Mouse (Mus musculus) embryo, embryonic 11 days (tissue): ENCODE measurements around the gene Mbd6.

Experiments used
- DNase-seq: peaks from one replicate; pipeline ENCODE4 v3.0.0-alpha.2; 2015

Gene Mbd6

GRCm38 (mm10) chr10:127287271-127287935 lies 1.4 kb downstream of the Mbd6 start:
- DNase-seq, result no peak

GRCm38 (mm10) chr10:127286730-127287129 lies 2.1 kb downstream of the Mbd6 start:
- DNase-seq, result peak; percentile 37

GRCm38 (mm10) chr10:127286194-127286593 lies 2.6 kb downstream of the Mbd6 start:
- DNase-seq, result no peak

GRCm38 (mm10) chr10:127285644-127286043 lies 3.2 kb downstream of the Mbd6 start:
- DNase-seq, result no peak

GRCm38 (mm10) chr10:127284724-127285500 lies 3.9 kb downstream of the Mbd6 start:
- no peak for DNase-seq

GRCm38 (mm10) chr10:127284105-127284622 lies 4.7 kb downstream of the Mbd6 start:
- no peak for DNase-seq

GRCm38 (mm10) chr10:127282620-127283215 lies 6.1 kb downstream of the Mbd6 start:
- no peak for DNase-seq

- DNase-seq, result no peak
Observed at GRCm38 (mm10) chr10:127281316-127281715, 7.5 kb downstream of the Mbd6 start.

GRCm38 (mm10) chr10:127279730-127280129 lies 9.1 kb downstream of the Mbd6 start:
- no peak for DNase-seq

GRCm38 (mm10) chr10:127274261-127275022 lies 14.4 kb downstream of the Mbd6 start:
- no peak for DNase-seq

GRCm38 (mm10) chr10:127272371-127272770 lies 16.4 kb downstream of the Mbd6 start:
- DNase-seq, result no peak

GRCm38 (mm10) chr10:127269884-127270283 lies 18.9 kb downstream of the Mbd6 start:
- DNase-seq, result no peak

- no peak for DNase-seq
Observed at GRCm38 (mm10) chr10:127269036-127269435, 19.8 kb downstream of the Mbd6 start.

GRCm38 (mm10) chr10:127268401-127268800 lies 20.4 kb downstream of the Mbd6 start:
- DNase-seq, result no peak

GRCm38 (mm10) chr10:127267318-127267717 lies 21.5 kb downstream of the Mbd6 start:
- no peak for DNase-seq

- DNase-seq, result peak; percentile 96
Observed at GRCm38 (mm10) chr10:127266112-127267091, 22.4 kb downstream of the Mbd6 start, which contains the start of gene Dctn2. Dctn2 (plus strand) TSS chr10:127266368.

GRCm38 (mm10) chr10:127265727-127266111 lies 23.1 kb downstream of the Mbd6 start:
- DNase-seq, result peak; percentile 17

- no peak for DNase-seq
Observed at GRCm38 (mm10) chr10:127264971-127265370, 23.8 kb downstream of the Mbd6 start.

- DNase-seq, result no peak
Observed at GRCm38 (mm10) chr10:127264336-127264735, 24.5 kb downstream of the Mbd6 start.

GRCm38 (mm10) chr10:127263631-127264030 lies 25.2 kb downstream of the Mbd6 start:
- no peak for DNase-seq

- peak; percentile 76 for DNase-seq
Observed at GRCm38 (mm10) chr10:127262548-127263398, 26.0 kb downstream of the Mbd6 start, which contains the start of gene Kif5a. Kif5a (minus strand) TSS chr10:127263348.
